Mouse (Mus musculus) limb, embryonic 11.5 days (tissue): Measurements from ENCODE around the gene Olfr5. TPM values are rescaled to one million over a fixed set of nuclear protein-coding genes. Genes with fewer than 3 reads are reported as not detected.

ENCODE experiments used
- ATAC-seq: fragments of 200-750 bp; cut with Nextera tagmentation; 2 replicates; pipeline ENCODE4 v1.8.0; 2017; ENCODE audit warnings: low read depth; ENCODE audit not compliant: insufficient number of reproducible peaks, low FRiP score, low TSS enrichment
- DNase-seq: peaks from one replicate; pipeline ENCODE4 v3.0.0-alpha.2; 2015; ENCODE audit warnings: low spot score
- H3K27ac ChIP-seq: fragments of 300-500 bp; sonication (generic); replicated peaks from 2 replicates; pipeline ENCODE4 v1.5.1; 2014; ENCODE audit warnings: low read depth, mild to moderate bottlenecking, low read length
- H3K27me3 ChIP-seq: fragments of 300-500 bp; sonication (generic); 2 replicates; pipeline ENCODE4 v1.6.1; 2014; ENCODE audit warnings: mild to moderate bottlenecking, low read length, mixed read lengths; ENCODE audit not compliant: control insufficient read depth, insufficient read depth
- H3K36me3 ChIP-seq: fragments of 300-500 bp; sonication (generic); 2 replicates; pipeline ENCODE4 v1.6.1; 2014; ENCODE audit warnings: mild to moderate bottlenecking, low read length, moderate library complexity, mixed read lengths; ENCODE audit not compliant: control insufficient read depth, insufficient read depth
- H3K4me1 ChIP-seq: fragments of 300-500 bp; sonication (generic); 2 replicates; pipeline ENCODE4 v1.6.1; 2014; ENCODE audit warnings: low read length, mixed read lengths; ENCODE audit not compliant: control insufficient read depth, insufficient read depth
- H3K4me2 ChIP-seq: fragments of 300-500 bp; sonication (generic); 2 replicates; pipeline ENCODE4 v1.6.1; 2014; ENCODE audit warnings: low read depth, mild to moderate bottlenecking, moderate library complexity; ENCODE audit not compliant: severe bottlenecking
- H3K4me3 ChIP-seq: fragments of 300-500 bp; sonication (generic); 2 replicates; pipeline ENCODE4 v1.5.1; 2014; ENCODE audit warnings: low read depth, low read length
- H3K9ac ChIP-seq: fragments of 300-500 bp; sonication (generic); 2 replicates; pipeline ENCODE4 v1.6.1; 2014; ENCODE audit warnings: mild to moderate bottlenecking, low read length
- H3K9me3 ChIP-seq: fragments of 300-500 bp; sonication (generic); 2 replicates; pipeline ENCODE4 v1.6.1; 2016; ENCODE audit warnings: low read length; ENCODE audit not compliant: control insufficient read depth
- WGBS: fragments of 180-500 bp; shearing (Covaris S2); extraction: QIAGEN DNeasy Blood & Tissue Kit; methylation state at CpG from one replicate; pipeline ENCODE4 v1.1.7; 2014; 5-methylcytosine and 5-hydroxymethylcytosine counted together
- polyA plus RNA-seq: library from polyadenylated mRNA; unstranded; fragments of >200 nt; fragmentation: Nextera tagmentation; extraction: Ambion mirVana; gene quantifications from 2 replicates; pipeline ENCODE4 v1.2.1, GENCODE M21; 2014

The Olfr5 gene
- polyA plus RNA-seq, 1 experiment from 2014 or later = not detected

- Histone ChIP-seq H3K9me3 (no peaks in the 10 kb centered on the region; the same call in 1 of the 2 replicates), H3K4me1 (no peaks in the 10 kb centered on the region), H3K4me2 (no peak overlapping the region), H3K36me3 (no peaks in the 10 kb centered on the region), H3K27ac (no peak overlapping the region), H3K9ac (no peak overlapping the region), H3K27me3 (no peaks in the 10 kb centered on the region), H3K4me3 (no peak overlapping the region)
- ATAC-seq = no peak
- WGBS = 54% methylated on average over 3 of the region's 3 CpGs
- peak; percentile 30 for DNase-seq
Measured at GRCm38 (mm10) chr7:6456399-6456798, 30.3 kb downstream of the Olfr5 start.

GRCm38 (mm10) chr7:6455868-6456267 lies 30.9 kb downstream of the Olfr5 start, which contains the start of gene Olfr1336:
Gene Olfr1336, plus strand, starts transcription at chr7:6456168.
- H3K9ac ChIP-seq = no peak within 1 kb of the TSS
- no peaks in the 10 kb centered on the region for H3K27me3 ChIP-seq
- H3K36me3 ChIP-seq = no peaks in the 10 kb centered on the region
- H3K27ac ChIP-seq = no peak within 1 kb of the TSS
- DNase-seq = no peak
- no peak within 1 kb of the TSS for H3K4me3 ChIP-seq
- no peaks in the 10 kb centered on the region for H3K4me1 ChIP-seq
- ATAC-seq = no peak
- H3K9me3 ChIP-seq = no peaks in the 10 kb centered on the region; the same call in 1 of the 2 replicates
- H3K4me2 ChIP-seq = no peak within 1 kb of the TSS

GRCm38 (mm10) chr7:6447771-6448170 lies 39.0 kb downstream of the Olfr5 start:
- whole genome bisulfite sequencing = 88% methylated on average over 5 of the region's 5 CpGs
- ATAC-seq (no peak), DNase-seq (no peak)
- no peak overlapping the region for H3K27ac ChIP-seq
- no peaks in the 10 kb centered on the region for H3K36me3 ChIP-seq
- H3K27me3 ChIP-seq = no peaks in the 10 kb centered on the region
- H3K9me3 ChIP-seq = peaks cover 2% of the 10 kb centered on the region
- no peak overlapping the region for H3K4me2 ChIP-seq
- H3K4me3 ChIP-seq = no peak overlapping the region
- no peak overlapping the region for H3K9ac ChIP-seq
- H3K4me1 ChIP-seq = no peaks in the 10 kb centered on the region

- WGBS = 69% methylated on average over 2 of the region's 2 CpGs
- no peak overlapping the region for H3K27ac ChIP-seq
Measured at GRCm38 (mm10) chr7:6441173-6441572, 45.6 kb downstream of the Olfr5 start.

GRCm38 (mm10) chr7:6438388-6438787 lies 48.4 kb downstream of the Olfr5 start, which contains the start of gene Olfr1344:
Gene Olfr1344, plus strand, starts transcription at chr7:6438688.
- H3K9me3 ChIP-seq = 0 out of 2 replicates have a peak, but pooled peaks cover 4% of the 10 kb centered on the region
- H3K36me3 ChIP-seq = no peaks in the 10 kb centered on the region
- H3K27ac ChIP-seq = no peak within 1 kb of the TSS
- H3K4me3 ChIP-seq = no peak within 1 kb of the TSS
- H3K4me1 ChIP-seq = no peaks in the 10 kb centered on the region
- no peak within 1 kb of the TSS for H3K4me2 ChIP-seq
- no peak within 1 kb of the TSS for H3K9ac ChIP-seq
- ATAC-seq (no peak), DNase-seq (no peak)
- H3K27me3 ChIP-seq = no peaks in the 10 kb centered on the region
- 72% methylated on average over 3 of the region's 3 CpGs for WGBS

More at GRCm38 (mm10) chr7:6441173-6441572, 45.6 kb downstream of the Olfr5 start:
- peaks cover 4% of the 10 kb centered on the region; the same call in 1 of the 2 replicates for H3K9me3 ChIP-seq
- no peak overlapping the region for H3K9ac ChIP-seq
- no peak overlapping the region for H3K4me3 ChIP-seq
- DNase-seq = no peak
- no peaks in the 10 kb centered on the region for H3K4me1 ChIP-seq
- H3K4me2 ChIP-seq = no peak overlapping the region
- H3K27me3 ChIP-seq = no peaks in the 10 kb centered on the region
- H3K36me3 ChIP-seq = no peaks in the 10 kb centered on the region
- no peak for ATAC-seq

GRCm38 (mm10) chr7:6430342-6430741 lies 56.4 kb downstream of the Olfr5 start:
- H3K4me2 ChIP-seq = no peak overlapping the region
- H3K36me3 ChIP-seq = no peaks in the 10 kb centered on the region
- no peaks in the 10 kb centered on the region; the same call in 1 of the 2 replicates for H3K9me3 ChIP-seq
- no peak overlapping the region for H3K27ac ChIP-seq
- WGBS = 47% methylated on average over 2 of the region's 2 CpGs
- H3K4me3 ChIP-seq = no peak overlapping the region
- ATAC-seq = no peak
- no peaks in the 10 kb centered on the region for H3K4me1 ChIP-seq
- H3K9ac ChIP-seq = no peak overlapping the region
- no peaks in the 10 kb centered on the region for H3K27me3 ChIP-seq
- DNase-seq = peak; percentile 40

- Histone ChIP-seq H3K4me3 (no peak overlapping the region), H3K4me1 (no peaks in the 10 kb centered on the region), H3K36me3 (no peaks in the 10 kb centered on the region), H3K27ac (no peak overlapping the region), H3K9ac (no peak overlapping the region), H3K27me3 (no peaks in the 10 kb centered on the region), H3K9me3 (no peaks in the 10 kb centered on the region; the same call in 1 of the 2 replicates), H3K4me2 (no peak overlapping the region)
- DNase-seq = no peak
- 89% methylated on average over 3 of the region's 3 CpGs for WGBS
- ATAC-seq = no peak
Measured at GRCm38 (mm10) chr7:6429381-6429780, 57.4 kb downstream of the Olfr5 start.
